Mouse (Mus musculus): ENCODE measurements at regions not wholly inside any gene's neighbourhood (a gene's known extent, or its start where the extent isn't known, plus 50 kb on each side); places are given as distances from the start of the nearest gene placed in this dataset.

- Histone ChIP-seq H3K36me3 (ENCODE audit: control insufficient read depth, insufficient read depth, low read length, poor library complexity, severe bottlenecking) (no peaks in the 10 kb centered on the region), H3K27ac (ENCODE audit: insufficient read depth, low read depth, low read length, poor library complexity, severe bottlenecking) (no peak overlapping the region), H3K9ac (ENCODE audit: insufficient read depth, low read depth, low read length, poor library complexity, severe bottlenecking) (no peak overlapping the region), H3K4me3 (ENCODE audit: insufficient read depth in 1 of 2, low read depth in 1 of 2, low read length in 2 of 2, poor library complexity in 1 of 2, severe bottlenecking in 1 of 2) (no peak overlapping the region), H3K9me3 (ENCODE audit: control insufficient read depth, insufficient read depth, low read depth, low read length) (no peaks in the 10 kb centered on the region), H3K4me1 (ENCODE audit: control insufficient read depth in 2 of 2, insufficient read depth in 2 of 2, low read length in 2 of 2, poor library complexity in 1 of 2) (peaks cover 0 to 18% of the 10 kb centered on the region in 2 experiments; a peak in 2 of 4 replicates)
- DNase-seq (ENCODE audit: low read depth, low spot score), result no peak
- TF ChIP-seq ZC3H11A (IDR thresholded peaks at IDR 0.05; ENCODE audit: borderline replicate concordance, low read depth, low read length) (no peak), MAFK (IDR thresholded peaks at IDR 0.05; ENCODE audit: insufficient read depth, low read depth, low read length) (no peak), ZNF384 (IDR thresholded peaks at IDR 0.05; ENCODE audit: low read depth, low read length) (no peak), HCFC1 (IDR thresholded peaks at IDR 0.05; ENCODE audit: borderline replicate concordance, insufficient read depth, low read length) (no peak), CHD2 (IDR thresholded peaks at IDR 0.05; ENCODE audit: low read depth, low read length) (no peak)
- in situ Hi-C loops (cut with MboI; ENCODE audit: low sequenced_read_pairs in 2 of 2, unreplicated experiment in 2 of 2), result no loop called here
Observed at GRCm38 (mm10) chr5:111648481-111648880, 85.2 kb upstream of the Gm26897 start.

- in situ Hi-C loops (cut with MboI; ENCODE audit: low sequenced_read_pairs in 2 of 2, unreplicated experiment in 2 of 2), result no loop called here
Observed at GRCm38 (mm10) chr5:111649012-111649411, 84.7 kb upstream of the Gm26897 start.

GRCm38 (mm10) chr5:111652472-111652871, 81.3 kb upstream of the Gm26897 start:
- Histone ChIP-seq H3K9me3 (ENCODE audit: control insufficient read depth, insufficient read depth, low read depth, low read length) (no peaks in the 10 kb centered on the region), H3K27ac (ENCODE audit: insufficient read depth, low read depth, low read length, poor library complexity, severe bottlenecking) (no peak overlapping the region), H3K9ac (ENCODE audit: insufficient read depth, low read depth, low read length, poor library complexity, severe bottlenecking) (no peak overlapping the region), H3K36me3 (ENCODE audit: control insufficient read depth, insufficient read depth, low read length, poor library complexity, severe bottlenecking) (no peaks in the 10 kb centered on the region), H3K4me1 (ENCODE audit: control insufficient read depth in 2 of 2, insufficient read depth in 2 of 2, low read length in 2 of 2, poor library complexity in 1 of 2) (peaks cover 0 to 18% of the 10 kb centered on the region in 2 experiments; a peak in 2 of 4 replicates), H3K4me3 (ENCODE audit: insufficient read depth in 1 of 2, low read depth in 1 of 2, low read length in 2 of 2, poor library complexity in 1 of 2, severe bottlenecking in 1 of 2) (no peak overlapping the region)
- in situ Hi-C loops (cut with MboI; ENCODE audit: low sequenced_read_pairs in 2 of 2, unreplicated experiment in 2 of 2), result no loop called here
- no peak for DNase-seq (ENCODE audit: low read depth, low spot score)
- no peak for TF ChIP-seq CHD2 (IDR thresholded peaks at IDR 0.05; ENCODE audit: low read depth, low read length)
- TF ChIP-seq ZNF384 (IDR thresholded peaks at IDR 0.05; ENCODE audit: low read depth, low read length), result no peak
- no peak for TF ChIP-seq MAFK (IDR thresholded peaks at IDR 0.05; ENCODE audit: insufficient read depth, low read depth, low read length)
- TF ChIP-seq HCFC1 (IDR thresholded peaks at IDR 0.05; ENCODE audit: borderline replicate concordance, insufficient read depth, low read length), result no peak
- no peak for TF ChIP-seq ZC3H11A (IDR thresholded peaks at IDR 0.05; ENCODE audit: borderline replicate concordance, low read depth, low read length)

More at GRCm38 (mm10) chr5:111649012-111649411, 84.7 kb upstream of the Gm26897 start:
- Histone ChIP-seq H3K36me3 (ENCODE audit: control insufficient read depth, insufficient read depth, low read length, poor library complexity, severe bottlenecking) (no peaks in the 10 kb centered on the region), H3K27ac (ENCODE audit: insufficient read depth, low read depth, low read length, poor library complexity, severe bottlenecking) (no peak overlapping the region), H3K9ac (ENCODE audit: insufficient read depth, low read depth, low read length, poor library complexity, severe bottlenecking) (no peak overlapping the region), H3K4me3 (ENCODE audit: insufficient read depth in 1 of 2, low read depth in 1 of 2, low read length in 2 of 2, poor library complexity in 1 of 2, severe bottlenecking in 1 of 2) (no peak overlapping the region), H3K9me3 (ENCODE audit: control insufficient read depth, insufficient read depth, low read depth, low read length) (no peaks in the 10 kb centered on the region), H3K4me1 (ENCODE audit: control insufficient read depth in 2 of 2, insufficient read depth in 2 of 2, low read length in 2 of 2, poor library complexity in 1 of 2) (peaks cover 0 to 18% of the 10 kb centered on the region in 2 experiments; a peak in 2 of 4 replicates)
- TF ChIP-seq ZNF384 (IDR thresholded peaks at IDR 0.05; ENCODE audit: low read depth, low read length) (no peak), ZC3H11A (IDR thresholded peaks at IDR 0.05; ENCODE audit: borderline replicate concordance, low read depth, low read length) (no peak), HCFC1 (IDR thresholded peaks at IDR 0.05; ENCODE audit: borderline replicate concordance, insufficient read depth, low read length) (no peak), CHD2 (IDR thresholded peaks at IDR 0.05; ENCODE audit: low read depth, low read length) (no peak), MAFK (IDR thresholded peaks at IDR 0.05; ENCODE audit: insufficient read depth, low read depth, low read length) (no peak)
- DNase-seq (ENCODE audit: low read depth, low spot score), result no peak

- Histone ChIP-seq H3K9ac (ENCODE audit: insufficient read depth, low read depth, low read length, poor library complexity, severe bottlenecking) (no peak overlapping the region), H3K4me1 (ENCODE audit: control insufficient read depth in 2 of 2, insufficient read depth in 2 of 2, low read length in 2 of 2, poor library complexity in 1 of 2) (peaks cover 0 to 11% of the 10 kb centered on the region in 2 experiments; a peak in 1 of 4 replicates), H3K36me3 (ENCODE audit: control insufficient read depth, insufficient read depth, low read length, poor library complexity, severe bottlenecking) (no peaks in the 10 kb centered on the region), H3K27ac (ENCODE audit: insufficient read depth, low read depth, low read length, poor library complexity, severe bottlenecking) (no peak overlapping the region), H3K9me3 (ENCODE audit: control insufficient read depth, insufficient read depth, low read depth, low read length) (no peaks in the 10 kb centered on the region), H3K4me3 (ENCODE audit: insufficient read depth in 1 of 2, low read depth in 1 of 2, low read length in 2 of 2, poor library complexity in 1 of 2, severe bottlenecking in 1 of 2) (no peak overlapping the region)
- TF ChIP-seq CHD2 (IDR thresholded peaks at IDR 0.05; ENCODE audit: low read depth, low read length) (no peak), ZNF384 (IDR thresholded peaks at IDR 0.05; ENCODE audit: low read depth, low read length) (no peak), HCFC1 (IDR thresholded peaks at IDR 0.05; ENCODE audit: borderline replicate concordance, insufficient read depth, low read length) (no peak), ZC3H11A (IDR thresholded peaks at IDR 0.05; ENCODE audit: borderline replicate concordance, low read depth, low read length) (no peak), MAFK (IDR thresholded peaks at IDR 0.05; ENCODE audit: insufficient read depth, low read depth, low read length) (no peak)
- in situ Hi-C loops (cut with MboI; ENCODE audit: low sequenced_read_pairs in 2 of 2, unreplicated experiment in 2 of 2), result no loop called here
- DNase-seq (ENCODE audit: low read depth, low spot score), result no peak
Observed at GRCm38 (mm10) chr5:111656436-111656835, 77.3 kb upstream of the Gm26897 start.

Measured in ES-E14 (cell line).